Mouse (Mus musculus) urinary bladder, postnatal 36 days (tissue): ENCODE measurements at regions not wholly inside any gene's neighbourhood (a gene's known extent, or its start where the extent isn't known, plus 50 kb on each side); places are given as distances from the start of the nearest gene placed in this dataset.

Source experiments
- DNase-seq, 2 experiments: peaks; one replicate each; pipeline ENCODE4 v3.0.0; 2022; ENCODE audit warnings: low spot score in 2 of 2, mixed read lengths in 1 of 2

GRCm38 (mm10) chr11:52541210-52541609 is 145.0 kb downstream of the 9530068E07Rik start:
- no peak for DNase-seq

GRCm38 (mm10) chr11:52551451-52551850 is 155.2 kb downstream of the 9530068E07Rik start:
- no peak for DNase-seq

GRCm38 (mm10) chr11:52552860-52553259 is 156.6 kb downstream of the 9530068E07Rik start:
- DNase-seq = no peak

GRCm38 (mm10) chr11:52557836-52558235 is 161.6 kb downstream of the 9530068E07Rik start:
- DNase-seq = no peak

- DNase-seq = no peak
These were observed 162.6 kb downstream of the 9530068E07Rik start for GRCm38 (mm10) chr11:52558782-52559181.

- DNase-seq = no peak
These were observed 165.1 kb downstream of the 9530068E07Rik start for GRCm38 (mm10) chr11:52561281-52561680.

- DNase-seq = no peak
These were observed 169.2 kb downstream of the 9530068E07Rik start for GRCm38 (mm10) chr11:52565457-52565856.

- DNase-seq = no peak
These were observed 169.8 kb downstream of the 9530068E07Rik start for GRCm38 (mm10) chr11:52566026-52566425.

GRCm38 (mm10) chr11:52567945-52568687 is 171.9 kb downstream of the 9530068E07Rik start:
- no peak for DNase-seq

GRCm38 (mm10) chr11:52568794-52569193 is 172.6 kb downstream of the 9530068E07Rik start:
- DNase-seq = no peak

- DNase-seq = no peak
These were observed 173.5 kb downstream of the 9530068E07Rik start for GRCm38 (mm10) chr11:52569759-52570158.

GRCm38 (mm10) chr11:52578471-52578870 is 182.2 kb downstream of the 9530068E07Rik start:
- DNase-seq = no peak

- no peak for DNase-seq
These were observed 183.6 kb downstream of the 9530068E07Rik start for GRCm38 (mm10) chr11:52579764-52580377.

- no peak for DNase-seq
These were observed 172.7 kb upstream of the Fstl4 start for GRCm38 (mm10) chr11:52591596-52592180.

GRCm38 (mm10) chr11:52594092-52594491 is 170.3 kb upstream of the Fstl4 start:
- DNase-seq = no peak

- DNase-seq = no peak
These were observed 163.2 kb upstream of the Fstl4 start for GRCm38 (mm10) chr11:52601196-52601595.

- DNase-seq = peak in 1 of 2 experiments; percentile 12
These were observed 162.3 kb upstream of the Fstl4 start for GRCm38 (mm10) chr11:52602061-52602561.

GRCm38 (mm10) chr11:52602796-52603195 is 161.6 kb upstream of the Fstl4 start:
- no peak for DNase-seq

GRCm38 (mm10) chr11:52610681-52611165 is 153.7 kb upstream of the Fstl4 start:
- DNase-seq = no peak

- DNase-seq = no peak
These were observed 148.8 kb upstream of the Fstl4 start for GRCm38 (mm10) chr11:52615622-52616021.

- no peak for DNase-seq
These were observed 145.8 kb upstream of the Fstl4 start for GRCm38 (mm10) chr11:52618646-52619045.

GRCm38 (mm10) chr11:52622861-52623260 is 141.6 kb upstream of the Fstl4 start:
- no peak for DNase-seq

GRCm38 (mm10) chr11:52628875-52629274 is 135.6 kb upstream of the Fstl4 start:
- no peak for DNase-seq
